Mouse (Mus musculus) kidney, postnatal 14 days (tissue): ENCODE data around the gene Sept6.
A peak's percentile ranks its signal among the peaks of the same experiment; 100 is the strongest.
"Not testable (repeated sequence)": the region's sequence is repeated elsewhere in the genome, so short reads cannot be mapped to it uniquely, and the experiment has no call there.

Source experiments
- DNase-seq: peaks from one replicate; pipeline ENCODE4 v3.0.0; 2022; ENCODE audit warnings: mixed read lengths

Sept6 gene

GRCm38 (mm10) chrX:36969501-36969900 lies 22.1 kb downstream of the Sept6 start:
- DNase-seq = no peak

GRCm38 (mm10) chrX:36956674-36957073 lies 34.9 kb downstream of the Sept6 start:
- no peak for DNase-seq

- DNase-seq = no peak
Measured at GRCm38 (mm10) chrX:36941106-36941505, 50.5 kb downstream of the Sept6 start.

- DNase-seq = peak; percentile 64
Measured at GRCm38 (mm10) chrX:36939806-36940413, 51.7 kb downstream of the Sept6 start.

GRCm38 (mm10) chrX:36935326-36935966 lies 56.1 kb downstream of the Sept6 start:
- DNase-seq = no peak

- DNase-seq = peak; percentile 4
Measured at GRCm38 (mm10) chrX:36930574-36930973, 61.0 kb downstream of the Sept6 start.

- no peak for DNase-seq
Measured at GRCm38 (mm10) chrX:36929694-36930093, 61.9 kb downstream of the Sept6 start.

- peak; percentile 2 for DNase-seq
Measured at GRCm38 (mm10) chrX:36928791-36929190, 62.8 kb downstream of the Sept6 start.

- no peak for DNase-seq
Measured at GRCm38 (mm10) chrX:36921346-36921745, 70.2 kb downstream of the Sept6 start.

- DNase-seq = peak; percentile 5
Measured at GRCm38 (mm10) chrX:36917749-36918148, 73.8 kb downstream of the Sept6 start.

- DNase-seq = peak; percentile 31
Measured at GRCm38 (mm10) chrX:36911343-36911742, 80.3 kb downstream of the Sept6 start.

- DNase-seq = no peak
Measured at GRCm38 (mm10) chrX:36906539-36906938, 85.1 kb downstream of the Sept6 start.

- peak; percentile 94 for DNase-seq
Measured at GRCm38 (mm10) chrX:36903115-36903768, 88.4 kb downstream of the Sept6 start.

GRCm38 (mm10) chrX:36902321-36903114 lies 89.1 kb downstream of the Sept6 start, which contains the start of gene Nkrf:
TSS of gene Nkrf (minus strand) at chrX:36902899.
- DNase-seq = peak; percentile 22

GRCm38 (mm10) chrX:36901655-36902054 lies 89.9 kb downstream of the Sept6 start:
- DNase-seq = no peak

GRCm38 (mm10) chrX:36898931-36899330 lies 92.7 kb downstream of the Sept6 start:
- DNase-seq = not testable (repeated sequence)

- DNase-seq = no peak
Measured at GRCm38 (mm10) chrX:36884719-36885118, 106.9 kb downstream of the Sept6 start.

- DNase-seq = no peak
Measured at GRCm38 (mm10) chrX:36874704-36875128, 116.9 kb downstream of the Sept6 start.

- peak; percentile 93 for DNase-seq
Measured at GRCm38 (mm10) chrX:36874178-36874696, 117.4 kb downstream of the Sept6 start.

GRCm38 (mm10) chrX:36873765-36874164 lies 117.8 kb downstream of the Sept6 start, which contains the start of the genes Ube2a and C330007P06Rik:
TSS of gene Ube2a (plus strand) at chrX:36873900.
TSS of gene C330007P06Rik (minus strand) at chrX:36874111.
- no peak for DNase-seq

- DNase-seq = no peak
Measured at GRCm38 (mm10) chrX:36870372-36870771, 121.2 kb downstream of the Sept6 start.

- DNase-seq = no peak
Measured at GRCm38 (mm10) chrX:36864609-36865328, 126.8 kb downstream of the Sept6 start.
